Mouse (Mus musculus) liver, postnatal 0 days (tissue): ENCODE measurements around the gene Foxd2.

Experiments used
- CTCF ChIP-seq: sonication (generic); IDR thresholded peaks from 2 replicates; pipeline ENCODE4 v1.5.1; 2016; ENCODE audit warnings: antibody characterized with exemption, low read depth
- EP300 ChIP-seq: IDR thresholded peaks from 2 replicates; pipeline ENCODE4 v1.6.1; 2016; ENCODE audit warnings: antibody characterized with exemption, low read depth, mild to moderate bottlenecking

DNA sequence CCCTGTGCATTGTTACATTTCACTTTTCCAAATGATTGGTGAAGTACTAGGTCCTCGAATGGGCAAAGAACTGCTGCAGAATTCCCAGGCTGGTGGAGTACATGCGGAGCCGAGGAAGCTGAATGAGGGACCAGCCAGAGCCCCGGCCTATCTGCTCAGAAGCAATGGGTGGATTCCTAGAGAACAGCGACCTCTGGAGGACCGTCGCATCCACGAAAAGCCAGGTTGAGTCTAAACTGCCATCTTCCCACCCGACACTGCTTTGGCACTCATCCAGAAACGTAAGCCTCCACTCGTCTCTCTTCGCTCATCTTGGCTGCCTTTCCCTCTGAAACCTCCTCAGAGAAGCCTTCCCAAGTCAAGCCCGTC lies 4.9 kb upstream of the Foxd2 start:
- TF ChIP-seq CTCF: peak; percentile 58
- no peak for TF ChIP-seq EP300
